Mouse (Mus musculus): ENCODE measurements around the gene Adam17.

The Adam17 gene

DNA sequence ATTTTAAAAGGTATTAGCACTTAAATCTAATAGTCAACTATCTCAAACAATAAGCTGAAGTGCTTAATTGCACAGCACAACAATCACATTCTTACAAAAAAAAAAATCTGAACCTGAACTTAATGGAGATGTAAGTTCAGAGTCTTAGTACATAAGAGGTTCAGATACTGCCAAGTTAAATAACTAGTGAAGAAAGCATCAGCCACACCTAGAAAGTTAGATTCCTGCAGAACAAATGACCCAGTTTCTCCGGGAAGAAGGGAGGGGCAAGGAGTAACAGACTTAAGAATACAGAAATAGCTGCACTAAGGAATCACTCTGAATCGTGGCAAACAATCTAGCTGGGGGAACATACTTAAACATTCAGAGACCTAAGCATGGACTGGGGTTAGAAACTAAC is 10.7 kb downstream of the Adam17 start:
- DNase-seq (ENCODE audit: low spot score in 2 of 2) = no peak

DNA sequence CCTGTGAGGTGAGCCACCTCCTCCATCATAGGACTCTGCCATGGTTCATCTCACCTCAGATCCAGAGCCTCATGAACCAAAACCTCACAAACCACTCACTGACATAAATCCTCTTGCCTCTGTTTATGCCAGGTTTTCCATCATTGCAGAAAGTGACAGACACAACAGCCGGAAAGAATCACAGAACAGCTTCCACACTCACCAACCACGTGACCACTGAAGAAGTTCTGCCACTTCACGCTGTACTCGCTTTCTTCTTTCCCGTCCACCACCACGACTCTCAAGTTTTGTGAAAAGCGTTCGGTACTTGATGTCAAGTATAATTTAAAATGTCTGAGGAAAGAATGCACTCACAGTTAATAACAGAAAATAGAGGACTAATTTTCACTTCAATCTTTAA is 19.8 kb downstream of the Adam17 start:
- DNase-seq (ENCODE audit: low spot score in 2 of 2) = no peak

DNA sequence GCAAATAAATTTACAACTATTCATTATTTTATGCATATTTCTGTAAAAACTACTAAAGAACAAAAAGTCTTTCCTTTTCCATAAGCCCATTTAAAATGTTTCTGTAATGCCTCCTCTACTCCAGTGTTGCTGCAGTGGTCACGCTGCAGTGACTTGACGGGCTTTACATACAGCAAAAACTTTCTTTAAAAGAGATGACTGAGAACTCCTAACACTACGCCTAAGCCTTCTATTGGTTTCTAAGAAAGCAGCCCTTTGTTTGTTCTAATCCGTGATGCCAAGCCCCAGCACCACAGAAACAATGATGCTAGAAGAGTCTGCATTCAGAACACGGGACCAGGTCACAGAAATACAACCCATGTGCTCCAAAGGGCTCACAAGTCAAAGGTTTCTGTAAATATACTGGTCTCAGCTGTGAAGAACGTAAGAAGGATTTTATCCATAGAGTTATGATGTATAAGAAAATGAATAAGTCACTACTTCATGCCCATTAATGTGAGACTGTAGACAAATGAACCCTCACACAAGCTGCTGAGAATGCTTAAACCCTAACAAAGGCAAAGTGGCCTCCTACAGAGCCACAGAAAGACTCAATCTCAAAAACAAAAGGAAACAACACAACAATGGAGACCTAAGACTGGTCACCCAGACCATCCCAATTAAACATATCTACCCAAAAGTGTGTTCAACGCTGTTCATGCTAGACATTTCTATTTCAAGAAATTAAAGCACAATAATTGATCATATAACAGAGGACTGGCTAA is 23.1 kb downstream of the Adam17 start:
- DNase-seq (ENCODE audit: low spot score in 2 of 2) = no peak

DNA sequence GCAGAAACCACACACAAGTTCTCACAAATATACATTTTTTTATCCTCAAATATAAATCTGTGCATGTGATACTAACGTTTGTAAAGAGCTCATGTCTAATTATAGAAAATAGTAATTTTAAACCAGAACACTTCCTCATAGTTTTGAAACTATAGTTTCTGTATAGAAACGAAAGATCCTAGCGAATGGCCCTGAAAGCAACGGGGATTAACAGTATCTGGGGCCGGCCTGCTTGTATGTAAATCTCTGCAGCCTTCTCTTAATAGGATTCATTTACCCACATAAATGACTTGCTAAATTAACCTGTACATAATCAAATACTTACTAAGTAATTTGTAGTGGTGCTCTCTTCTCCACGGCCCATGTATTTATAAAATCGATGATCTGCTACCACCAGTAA is 26.5 kb downstream of the Adam17 start:
- no peak for DNase-seq (ENCODE audit: low spot score in 2 of 2)

DNA sequence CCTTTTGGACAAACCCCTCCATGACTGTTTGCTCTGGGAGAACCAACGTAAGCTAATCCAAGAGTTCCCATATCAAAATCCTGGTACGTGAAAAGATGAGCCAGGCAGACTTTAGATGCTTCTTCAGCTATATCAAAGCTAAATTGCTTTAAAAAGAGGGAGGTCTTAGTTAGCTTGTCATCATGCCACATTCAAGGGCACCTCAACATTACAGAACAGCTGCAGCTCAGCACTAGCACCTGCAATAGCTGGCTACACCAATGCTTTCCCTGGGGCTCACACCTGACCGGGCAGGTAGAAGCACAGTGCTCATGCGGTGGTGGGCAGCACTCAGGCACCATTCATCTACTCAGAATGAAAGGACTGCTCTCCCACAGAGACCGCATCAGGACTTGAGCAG is 32.8 kb downstream of the Adam17 start:
- no peak for DNase-seq (ENCODE audit: low spot score in 2 of 2)

DNA sequence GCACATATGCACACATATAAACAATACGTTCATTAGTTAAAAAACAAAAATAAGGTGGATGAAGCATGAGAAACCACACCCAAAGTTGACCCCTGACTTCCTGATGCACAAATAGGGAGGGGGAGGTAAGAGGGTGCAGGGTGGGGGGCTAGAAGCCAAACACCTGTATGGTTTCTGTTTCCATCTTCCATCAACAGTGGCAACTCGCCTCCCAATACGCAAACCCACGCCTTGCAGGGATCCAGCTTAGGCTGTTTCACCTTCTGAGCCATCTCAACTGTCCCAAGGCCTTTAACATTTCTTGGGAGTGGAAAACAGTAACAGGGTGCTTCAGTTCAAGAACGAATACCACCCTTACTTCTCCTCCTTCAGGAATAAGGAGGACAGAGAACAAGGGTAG is 36.3 kb downstream of the Adam17 start:
- no peak for DNase-seq (ENCODE audit: low spot score in 2 of 2)

DNA sequence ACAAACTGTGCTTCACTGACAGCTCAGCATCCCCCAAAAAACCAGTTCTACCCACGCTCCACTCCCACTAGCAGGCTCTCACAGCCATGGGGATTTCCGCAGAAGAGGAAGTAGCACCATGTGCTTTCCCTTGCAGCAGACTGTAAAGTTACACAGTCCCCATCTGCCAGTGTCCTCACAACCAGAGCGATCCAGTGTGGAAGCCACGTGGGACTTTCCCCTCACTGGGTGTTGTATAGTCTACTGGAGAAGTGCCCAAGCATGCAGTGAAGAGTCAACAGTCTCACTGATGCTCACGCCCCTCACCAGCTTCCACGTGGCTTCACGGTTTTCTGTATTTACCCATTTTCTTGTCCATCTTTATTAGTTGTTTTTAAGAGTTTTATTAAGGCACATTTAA is 37.6 kb downstream of the Adam17 start:
- DNase-seq (ENCODE audit: low spot score in 2 of 2) = peak; percentile 86 to 89

DNA sequence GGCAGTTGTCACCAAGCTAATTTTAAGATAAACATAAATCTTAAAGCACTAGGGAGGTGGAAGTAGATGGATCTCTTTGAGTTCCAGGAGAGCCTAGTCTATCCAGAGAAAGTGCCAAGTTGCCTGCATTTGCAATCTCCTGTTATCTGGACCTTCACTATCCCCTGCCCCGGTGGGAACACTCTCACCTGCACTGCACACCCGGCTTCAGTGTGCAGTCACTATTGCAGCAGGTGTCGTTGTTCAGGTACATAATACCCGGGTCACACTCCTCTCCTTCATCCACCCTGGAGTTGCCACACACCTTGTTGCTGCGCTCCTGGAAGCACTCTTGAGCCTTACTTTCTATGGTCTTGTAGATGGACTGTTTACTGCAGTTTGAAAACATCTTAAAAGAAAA is 39.7 kb downstream of the Adam17 start:
- no peak for DNase-seq (ENCODE audit: low spot score in 2 of 2)

DNA sequence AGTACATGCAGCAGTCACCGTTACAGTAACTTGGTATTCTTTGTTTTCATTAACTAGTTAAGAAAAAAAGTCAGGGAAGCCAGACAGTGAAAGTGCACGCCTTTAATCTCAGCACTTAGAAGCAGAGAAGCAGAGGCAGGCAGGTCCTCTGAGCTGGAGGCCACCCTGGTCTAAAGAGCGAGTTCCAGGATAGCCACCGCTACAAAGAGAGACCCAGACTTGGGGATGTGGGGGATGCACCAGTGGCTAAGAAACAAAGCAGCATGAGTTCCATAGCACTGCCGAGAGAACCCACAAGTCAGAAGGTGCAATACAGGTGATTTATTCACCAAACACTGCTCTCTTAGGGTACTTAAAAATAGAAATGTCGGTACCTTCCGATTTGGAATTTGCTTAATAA is 40.4 kb downstream of the Adam17 start:
- DNase-seq (ENCODE audit: low spot score in 2 of 2) = no peak

DNA sequence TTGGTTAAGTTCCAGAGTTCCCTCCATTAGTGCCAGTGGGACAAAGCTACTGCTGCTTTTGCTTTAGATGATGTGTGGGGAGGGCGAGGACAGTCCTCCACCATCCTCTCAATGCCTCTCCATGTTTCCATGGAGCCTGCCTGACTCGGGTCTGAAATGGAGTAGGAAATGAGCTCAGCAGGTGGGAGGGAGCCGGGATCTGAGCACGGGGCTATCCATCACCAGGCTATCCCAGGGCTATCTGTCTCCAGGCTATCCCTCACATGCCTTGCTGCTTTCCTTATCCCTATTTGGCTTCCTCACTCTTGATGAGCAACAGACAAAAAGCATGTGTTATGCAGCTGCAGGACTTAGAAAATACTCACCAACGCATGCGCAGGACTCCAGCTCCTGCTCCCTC is 41.7 kb downstream of the Adam17 start:
- no peak for DNase-seq (ENCODE audit: low spot score in 2 of 2)

DNA sequence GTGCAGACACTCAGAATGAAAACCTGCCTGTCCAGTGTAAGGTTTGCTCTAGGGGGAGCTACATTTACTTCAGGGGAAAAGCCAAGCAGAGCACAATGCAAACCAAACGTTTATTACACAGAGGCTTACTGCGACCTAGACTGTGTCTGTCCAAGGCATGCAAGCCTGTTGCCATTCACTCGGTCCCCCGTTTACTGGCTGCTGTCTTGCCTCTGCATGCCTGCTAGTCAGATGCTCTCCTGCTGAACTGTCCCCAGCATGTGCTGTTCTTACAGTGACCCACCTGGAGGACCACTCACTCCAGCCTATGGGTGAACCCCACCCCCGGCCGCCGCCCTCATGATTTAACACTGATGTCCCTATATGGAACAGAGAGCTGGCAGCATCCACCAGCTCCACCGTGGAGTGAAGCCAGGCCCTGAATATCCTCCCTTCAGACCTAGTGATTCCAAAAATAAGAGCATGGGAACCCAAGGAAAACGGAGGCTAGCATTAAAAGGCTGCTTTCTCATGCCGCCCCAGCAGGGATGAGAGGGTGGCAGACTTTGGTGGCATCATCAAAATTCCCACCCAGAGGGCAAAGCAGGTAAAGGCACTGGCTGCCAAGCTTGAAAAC is 42.4 kb downstream of the Adam17 start:
- DNase-seq (ENCODE audit: low spot score in 2 of 2) = no peak

DNA sequence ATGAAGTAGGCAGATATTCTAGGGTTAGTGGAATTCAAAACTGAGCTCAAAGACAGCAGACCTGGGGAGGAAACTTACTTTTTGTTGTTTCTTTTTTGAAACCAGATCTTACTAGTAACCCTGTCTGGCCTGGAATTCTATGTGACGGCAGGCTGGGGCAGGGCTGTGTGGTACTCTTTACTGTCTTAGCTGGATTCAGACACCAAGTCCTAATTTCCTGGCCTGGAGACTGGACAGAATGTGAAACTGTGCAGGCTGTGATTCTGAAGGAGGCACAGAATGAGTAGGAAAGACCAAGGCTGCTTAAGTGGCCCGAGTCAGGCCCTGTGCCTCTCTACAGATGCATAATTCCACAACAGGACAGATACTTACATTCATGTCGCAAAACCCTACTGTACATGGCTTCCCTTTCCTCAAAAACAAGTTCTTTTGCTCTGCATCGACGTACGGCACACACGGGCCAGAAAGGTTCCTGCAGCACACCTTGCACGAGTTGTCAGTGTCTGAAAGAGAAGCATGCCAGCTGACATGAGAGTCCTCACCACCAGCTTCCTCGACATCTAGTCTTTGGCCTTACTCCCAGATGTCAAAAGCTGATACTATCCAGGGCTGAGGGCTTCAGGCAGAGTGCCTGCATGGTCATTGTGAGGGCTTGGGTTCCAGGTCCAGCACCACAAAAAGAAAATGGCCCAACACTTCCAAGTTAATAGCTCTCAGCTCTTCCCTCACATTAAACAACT is 43.6 kb downstream of the Adam17 start:
- no peak for DNase-seq (ENCODE audit: low spot score in 2 of 2)

DNA sequence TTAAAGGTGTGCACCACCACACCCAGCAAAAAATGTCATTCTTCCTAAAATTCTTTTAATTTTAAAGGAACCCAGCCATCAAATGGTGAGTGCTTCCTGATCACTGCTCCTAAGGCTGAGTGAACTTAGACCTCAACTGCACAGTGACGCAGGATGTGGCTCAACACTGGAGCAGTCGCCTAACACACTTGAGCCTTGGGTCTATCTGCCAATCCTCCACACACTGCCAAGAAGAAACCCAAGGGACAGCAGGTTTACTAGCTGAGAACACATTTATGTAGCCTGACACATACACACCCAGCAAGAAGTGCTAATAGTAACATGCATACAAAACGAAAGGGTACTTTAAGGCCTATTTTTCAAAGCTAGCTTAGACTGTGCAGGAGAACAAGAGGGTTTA is 47.1 kb downstream of the Adam17 start:
- DNase-seq (ENCODE audit: low spot score in 2 of 2) = no peak

DNA sequence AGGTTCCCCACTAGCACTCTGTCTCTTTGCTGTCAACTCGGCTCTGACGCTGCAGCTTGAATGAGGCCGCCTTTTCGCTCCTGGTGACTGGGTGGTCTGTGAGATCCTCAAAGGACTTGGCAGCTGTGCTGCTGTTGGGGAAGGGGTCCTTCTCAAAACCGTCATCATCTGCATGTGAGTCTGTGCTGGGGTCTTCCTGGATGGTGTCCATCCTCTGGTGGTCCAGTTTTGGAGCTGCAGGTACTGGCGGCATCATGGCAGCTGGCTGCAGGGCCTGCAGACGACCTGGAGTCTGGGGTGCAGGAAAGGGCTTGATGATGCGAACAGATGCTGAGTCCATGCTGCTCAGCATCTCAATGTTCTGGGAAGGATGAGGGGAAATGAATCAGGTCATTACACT is 48.2 kb downstream of the Adam17 start:
- no peak for DNase-seq (ENCODE audit: low spot score in 2 of 2)

DNA sequence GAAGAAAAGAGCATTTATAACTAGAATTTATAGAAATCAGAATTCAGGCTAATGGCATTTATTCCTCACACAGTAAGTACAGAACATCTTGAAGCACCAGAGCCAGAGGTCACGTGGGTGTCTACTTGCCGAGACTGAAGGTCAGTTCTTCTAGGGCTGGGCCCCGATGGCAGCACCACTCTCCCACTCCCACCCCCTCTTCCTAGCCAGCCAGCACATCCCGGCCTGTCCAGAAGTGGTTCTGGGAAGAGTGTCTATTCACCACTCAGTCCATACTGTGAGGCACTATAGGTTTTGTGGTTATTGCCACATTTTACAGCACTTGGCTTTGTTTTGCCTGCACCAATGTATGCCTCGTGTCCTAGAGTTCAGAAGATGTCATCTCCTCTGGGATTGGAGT is 49.3 kb downstream of the Adam17 start:
- DNase-seq (ENCODE audit: low spot score in 2 of 2) = no peak

DNA sequence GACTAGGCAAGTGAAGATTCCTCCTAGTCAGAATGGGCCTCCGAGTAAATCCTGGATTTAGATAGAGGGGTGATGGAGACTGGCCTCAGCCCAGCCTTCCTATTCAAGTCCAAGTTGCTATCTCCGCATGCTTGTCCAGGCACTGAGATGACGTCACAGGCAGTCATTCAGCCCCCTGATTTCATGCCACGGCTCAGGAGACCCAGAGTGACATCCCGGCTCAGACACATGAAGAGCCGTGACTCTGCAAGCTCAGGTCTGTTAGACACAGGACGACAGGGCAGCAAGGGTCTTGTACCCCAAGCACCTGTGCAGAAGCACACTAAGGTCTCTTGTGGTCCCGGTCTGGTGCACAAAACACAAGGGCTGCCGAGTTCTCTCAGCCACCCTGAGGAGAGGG is 50.6 kb downstream of the Adam17 start:
- DNase-seq (ENCODE audit: low spot score in 2 of 2) = no peak

DNA sequence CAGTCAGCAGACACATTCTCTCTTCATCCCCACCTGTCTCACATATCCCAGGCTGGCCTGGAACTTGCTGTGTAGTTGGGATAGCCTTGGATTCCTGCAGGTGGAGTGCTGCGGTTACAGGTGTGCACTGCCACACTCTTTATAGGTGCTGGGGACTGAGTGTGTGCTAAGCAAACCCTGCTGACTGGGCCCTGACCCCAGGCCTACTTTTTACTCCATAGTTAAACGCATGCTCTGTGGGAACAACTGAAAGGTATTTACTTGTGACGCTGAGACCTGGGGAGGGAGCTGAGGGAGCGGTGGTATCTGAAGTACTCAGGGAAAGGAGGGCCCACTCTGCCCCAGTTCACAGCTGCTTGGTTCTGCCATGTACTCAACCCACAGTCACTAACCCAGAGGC is 51.1 kb downstream of the Adam17 start:
- no peak for DNase-seq (ENCODE audit: low spot score in 2 of 2)

DNA sequence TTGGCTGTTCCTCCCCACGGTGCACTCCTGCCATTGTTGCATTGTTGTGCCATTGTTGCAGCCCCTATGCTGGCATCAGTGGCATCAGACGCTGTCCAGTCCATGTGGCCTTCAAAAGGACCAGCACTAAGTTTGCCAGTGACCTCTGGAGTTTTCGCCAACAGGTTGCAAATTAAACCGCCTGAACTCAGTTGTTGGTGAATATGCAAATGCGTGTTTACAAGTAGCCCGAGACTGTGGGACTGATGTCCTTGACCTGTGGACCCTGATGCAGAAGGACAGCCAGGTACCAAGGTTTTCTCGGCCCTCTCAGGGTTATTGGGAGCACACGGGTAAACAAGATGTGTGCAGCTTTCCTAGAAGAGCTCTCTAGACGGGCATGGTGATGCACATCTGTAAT is 52.3 kb downstream of the Adam17 start:
- DNase-seq (ENCODE audit: low spot score in 2 of 2) = no peak

DNA sequence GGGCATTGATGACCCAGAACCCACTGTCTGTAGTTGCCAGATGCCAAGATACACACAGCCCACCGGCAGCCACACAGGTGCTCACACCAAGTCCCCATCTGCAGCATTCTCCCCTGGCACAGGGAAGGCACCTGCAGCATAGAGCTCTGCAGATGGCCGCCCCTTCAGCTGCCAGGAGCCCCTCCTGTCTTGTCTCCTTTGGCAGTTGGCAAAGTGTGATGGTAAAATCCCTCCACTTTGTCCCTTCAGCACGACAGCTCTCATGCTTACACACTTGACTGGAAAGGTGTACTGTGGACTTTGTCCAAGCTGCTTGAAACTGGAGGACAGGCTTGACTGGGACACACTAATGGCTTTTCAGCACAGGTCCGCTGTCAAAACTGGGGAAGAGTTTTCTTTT is 53.1 kb downstream of the Adam17 start:
- DNase-seq (ENCODE audit: low spot score in 2 of 2) = no peak

DNA sequence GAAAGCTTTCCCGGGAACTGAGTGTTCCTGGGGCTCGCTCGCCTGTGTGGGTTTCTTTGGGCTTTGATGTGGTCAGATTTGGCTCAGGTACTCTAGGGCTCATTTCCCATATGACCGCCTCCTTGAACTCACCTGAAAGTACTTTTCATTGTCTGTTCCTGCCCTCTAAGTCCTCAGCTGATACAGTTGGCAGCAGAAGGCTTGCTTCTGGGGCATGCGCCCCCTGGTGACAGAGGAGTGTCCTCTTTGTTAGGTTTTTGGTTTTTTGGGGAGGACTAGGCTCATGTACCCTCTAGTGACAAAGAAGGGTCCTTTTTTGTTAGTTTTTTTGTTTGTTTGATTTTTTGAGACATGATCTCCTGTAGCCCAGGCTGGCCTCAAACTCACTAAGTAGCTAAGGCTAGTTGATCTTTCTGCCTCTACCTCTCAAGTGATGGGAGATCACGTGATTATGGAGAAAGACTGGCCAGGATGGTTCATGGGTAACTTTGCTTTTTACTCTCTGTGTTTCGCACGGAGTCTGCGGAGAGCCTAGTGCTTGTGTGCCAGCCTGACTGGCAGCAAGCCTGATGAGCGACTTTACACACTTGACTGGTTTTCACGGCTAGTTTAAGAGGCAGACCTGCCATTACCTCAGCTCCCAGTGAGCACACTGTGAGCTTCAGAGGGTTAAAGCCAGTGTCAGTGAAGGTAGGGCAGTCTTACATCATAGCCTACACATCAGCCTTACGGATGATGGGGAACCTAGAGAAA is 55.1 kb downstream of the Adam17 start:
- peak; percentile 76 to 82 for DNase-seq (ENCODE audit: low spot score in 2 of 2)

DNA sequence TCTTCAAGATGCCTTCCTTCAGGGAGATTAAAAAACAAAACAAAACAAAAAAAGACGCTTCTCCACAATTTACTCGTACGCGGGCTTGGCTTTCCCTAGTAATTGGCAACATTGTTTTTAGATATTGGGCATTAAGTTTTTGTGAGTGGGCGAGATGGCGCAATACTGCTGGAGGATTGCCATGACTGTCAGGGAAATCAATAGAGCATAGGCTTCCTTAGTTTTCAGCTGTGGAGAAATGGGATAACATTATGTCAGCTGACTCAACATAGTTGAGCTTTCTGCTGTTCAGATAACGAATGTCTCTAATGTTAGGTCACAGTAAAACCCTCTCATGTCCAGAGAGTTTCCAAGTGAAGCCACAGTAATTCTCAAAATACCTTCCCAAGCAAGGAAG is 56.6 kb downstream of the Adam17 start:
- no peak for DNase-seq (ENCODE audit: low spot score in 2 of 2)
